Mouse (Mus musculus) myocyte (in vitro differentiated cells): ENCODE measurements at regions not wholly inside any gene's neighbourhood (a gene's known extent, or its start where the extent isn't known, plus 50 kb on each side); places are given as distances from the start of the nearest gene placed in this dataset.

Source experiments
- E2F4 ChIP-seq: IDR thresholded peaks from one replicate; pipeline ENCODE4 v1.6.1; 2011; ENCODE audit warnings: mild to moderate bottlenecking, control low read depth, moderate library complexity; ENCODE audit not compliant: insufficient read depth
- MAX ChIP-seq: IDR thresholded peaks from one replicate; pipeline ENCODE4 v1.6.1; 2011; ENCODE audit warnings: low read depth, mild to moderate bottlenecking, control low read depth
- POLR2A ChIP-seq: IDR thresholded peaks from one replicate; pipeline ENCODE4 v1.6.1; 2011; ENCODE audit warnings: low read depth, mild to moderate bottlenecking, control low read depth, moderate library complexity; ENCODE audit not compliant: insufficient read length
- POLR2AphosphoS2 ChIP-seq: IDR thresholded peaks from one replicate; pipeline ENCODE4 v1.6.1; 2011; ENCODE audit warnings: low read depth, control low read depth; ENCODE audit not compliant: insufficient read length
- REST ChIP-seq: IDR thresholded peaks from one replicate; pipeline ENCODE4 v1.6.1; 2011; ENCODE audit warnings: mild to moderate bottlenecking, control low read depth, moderate library complexity; ENCODE audit not compliant: insufficient read depth, insufficient read length
- SRF ChIP-seq: IDR thresholded peaks from one replicate; pipeline ENCODE4 v1.6.1; 2011; ENCODE audit warnings: low read depth; ENCODE audit not compliant: control insufficient read depth, insufficient read length
- TCF12 ChIP-seq: IDR thresholded peaks from one replicate; pipeline ENCODE4 v1.6.1; 2011; ENCODE audit warnings: mild to moderate bottlenecking, control low read depth; ENCODE audit not compliant: poor library complexity, insufficient read depth, severe bottlenecking
- USF1 ChIP-seq: IDR thresholded peaks from one replicate; pipeline ENCODE4 v1.6.1; 2011; ENCODE audit warnings: low read depth, mild to moderate bottlenecking, control low read depth, moderate library complexity

DNA sequence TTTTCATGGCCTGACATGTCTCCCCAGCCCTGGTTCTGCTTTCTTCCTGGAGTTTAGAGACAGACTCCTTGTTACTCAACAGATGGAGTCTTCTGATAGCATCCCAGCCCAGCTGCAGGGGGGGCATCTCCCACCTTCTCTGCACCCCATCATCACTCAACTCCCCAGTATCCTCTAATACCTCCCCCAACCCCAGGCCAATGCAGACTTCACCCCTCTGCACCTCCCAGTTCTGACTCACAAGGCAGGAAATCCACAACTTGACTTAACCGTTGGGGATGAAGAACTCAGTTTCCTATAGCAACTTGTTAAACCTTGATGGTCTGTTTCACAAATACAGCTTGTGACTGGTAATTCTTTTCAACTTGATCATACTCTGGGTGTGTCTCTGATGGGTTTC, 73.7 kb upstream of the Rreb1 start:
- TF ChIP-seq POLR2A = no peak
- no peak for TF ChIP-seq TCF12
- TF ChIP-seq E2F4 = no peak
- TF ChIP-seq POLR2AphosphoS2 = no peak
- TF ChIP-seq USF1 = no peak
- TF ChIP-seq MAX = no peak
- no peak for TF ChIP-seq SRF
- TF ChIP-seq REST = no peak
